Mouse (Mus musculus) common myeloid progenitor, adult 5-6 weeks (primary cell): ENCODE measurements around the gene Slc34a3. TPM values are rescaled to one million over a fixed set of nuclear protein-coding genes. Genes with fewer than 3 reads are reported as not detected.

Experiments used
- ATAC-seq: replicated peaks from 2 replicates; pipeline ENCODE4 v1.8.0; 2016; ENCODE audit warnings: low read depth, mild to moderate bottlenecking, moderate TSS enrichment, inconsistent platforms; ENCODE audit not compliant: poor library complexity, severe bottlenecking
- total RNA-seq: library from RNA; stranded (forward); fragments of 200-1000, 187-1606 nt; gene quantifications from 2 replicates; pipeline ENCODE4 v1.2.3, GENCODE M21; 2017

Slc34a3 gene
- total RNA-seq, 1 experiment from 2014 or later: not detected

DNA sequence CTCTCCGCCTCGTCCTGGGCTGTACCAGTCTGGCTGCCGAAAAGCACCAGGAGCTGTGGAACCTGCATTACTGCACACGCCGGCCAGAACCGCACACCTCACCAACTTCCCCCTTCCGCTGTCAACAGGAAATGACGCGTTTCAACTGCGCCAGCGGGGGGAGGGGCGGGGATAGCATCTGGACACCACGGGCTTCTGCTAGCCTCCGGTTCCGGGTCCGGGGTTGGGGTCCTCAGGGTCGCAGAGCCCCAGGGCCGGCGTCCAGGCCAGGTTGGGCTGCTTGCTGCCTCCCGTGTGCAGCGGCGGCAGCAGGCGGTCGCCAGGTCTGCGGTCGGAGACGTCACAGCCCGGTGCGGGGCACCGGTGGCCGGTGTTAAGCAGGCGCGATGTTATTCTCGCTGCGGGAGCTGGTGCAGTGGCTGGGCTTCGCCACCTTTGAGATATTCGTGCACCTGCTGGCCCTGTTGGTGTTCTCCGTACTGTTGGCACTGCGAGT, 21.2 kb upstream of the Slc34a3 start, which contains the start of gene Tmem203:
TSS of gene Tmem203 (plus strand) at position 156 of the 496 bp plus-strand sequence.
- peak; percentile 83 for ATAC-seq

DNA sequence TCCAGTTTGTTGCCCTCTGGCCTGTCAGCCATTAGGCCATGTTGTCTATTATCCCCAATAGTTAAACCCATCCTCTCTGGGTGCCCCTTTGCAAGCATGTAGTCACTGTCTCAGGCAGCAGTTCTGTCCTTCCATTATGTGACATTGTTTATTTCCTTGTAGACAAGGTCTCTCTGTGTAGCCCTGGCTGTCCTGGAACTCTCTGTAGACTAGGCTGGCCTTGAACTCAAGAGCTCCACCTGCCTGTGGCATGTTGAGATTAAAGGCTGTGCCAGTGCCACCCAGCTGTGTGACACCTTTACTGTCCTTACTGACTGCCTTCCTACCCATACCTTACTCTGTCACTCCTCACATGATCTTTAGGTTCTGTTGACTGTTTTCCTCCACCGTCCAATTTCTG, 18.2 kb upstream of the Slc34a3 start:
- ATAC-seq: no peak

DNA sequence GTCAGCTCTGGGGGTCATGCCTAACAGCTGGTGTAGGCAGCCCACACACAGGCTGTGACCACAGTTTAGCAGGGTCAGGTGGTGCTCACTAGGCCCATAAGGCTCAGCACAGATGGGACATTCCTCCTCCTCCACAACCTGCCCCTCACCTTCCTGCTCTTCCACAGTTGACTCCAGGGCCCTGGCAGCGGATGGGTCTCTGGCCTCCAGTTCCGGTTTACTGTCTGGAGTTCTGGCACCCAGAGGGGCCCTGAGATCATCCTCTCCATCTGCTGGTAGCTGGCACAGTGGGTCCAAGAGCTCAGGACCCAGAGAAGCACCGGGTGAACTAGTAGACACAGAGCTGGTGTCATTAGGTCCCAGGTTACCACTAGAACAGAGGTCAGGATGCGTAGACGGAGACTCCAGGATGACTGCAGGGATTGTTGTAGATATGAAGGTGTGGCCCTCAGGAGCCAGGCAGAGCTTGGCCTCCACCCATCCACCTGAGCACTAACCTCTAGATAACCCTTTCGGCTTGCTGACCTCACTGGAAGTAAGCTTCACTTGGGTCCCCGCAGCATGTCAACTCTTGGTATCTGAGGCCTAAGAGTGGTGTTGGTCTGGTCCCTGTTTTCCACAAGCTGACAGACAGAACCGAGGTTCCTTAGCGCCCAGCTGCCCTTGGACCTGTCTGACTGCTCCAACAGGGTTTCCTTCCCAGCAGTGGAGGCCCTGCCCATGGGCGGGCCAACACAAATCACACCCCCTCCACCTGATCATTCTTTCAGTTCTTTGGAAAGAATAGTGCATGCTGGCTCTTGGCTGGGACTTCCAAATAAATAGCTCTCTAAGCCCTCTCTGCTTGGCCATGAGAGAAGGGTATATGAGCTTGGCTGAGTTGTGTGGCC, 12.3 kb upstream of the Slc34a3 start, which contains the start of gene AL732309.1:
TSS of gene AL732309.1 (minus strand) at position 681 of the 890 bp plus-strand sequence.
- no peak for ATAC-seq

DNA sequence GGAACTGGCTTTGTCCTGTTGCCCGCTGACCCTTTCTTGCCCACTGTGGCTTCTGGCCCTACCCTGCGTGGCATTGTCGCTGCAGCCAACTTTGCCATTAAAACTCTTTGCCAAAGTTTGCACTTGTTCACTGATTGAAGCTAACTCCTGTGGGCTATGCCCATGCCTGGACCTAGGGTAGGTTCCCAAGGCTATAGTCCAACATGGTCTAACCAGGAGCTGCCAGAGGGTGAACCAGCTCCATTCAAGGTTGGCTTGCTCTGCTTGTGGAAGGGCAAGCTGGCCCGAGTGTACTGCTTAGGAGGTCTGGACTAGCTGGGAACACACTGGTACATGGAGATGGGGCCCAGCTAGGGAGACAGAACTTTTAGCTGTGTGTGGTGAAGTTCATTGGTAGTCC, 10.0 kb upstream of the Slc34a3 start:
- ATAC-seq: no peak

DNA sequence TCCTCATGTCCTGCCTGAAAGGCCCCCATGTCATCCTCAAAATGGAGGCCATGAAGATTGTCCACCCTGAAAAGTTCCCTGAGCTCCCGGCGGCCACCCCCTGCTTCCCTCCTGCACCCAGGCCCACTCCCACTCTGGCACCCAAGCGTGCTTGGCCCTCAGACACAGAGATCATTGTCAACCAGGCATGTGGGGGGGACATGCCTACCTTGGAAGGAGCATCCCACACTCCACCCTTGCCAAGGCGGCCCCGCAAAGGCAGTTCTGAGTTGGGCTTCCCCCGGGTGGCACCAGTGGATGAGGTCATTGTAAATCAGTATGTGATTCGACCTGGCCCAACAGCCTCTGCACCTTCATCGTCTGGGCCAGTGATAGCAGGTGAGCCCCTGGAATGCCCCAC, 9.2 kb upstream of the Slc34a3 start:
- no peak for ATAC-seq

DNA sequence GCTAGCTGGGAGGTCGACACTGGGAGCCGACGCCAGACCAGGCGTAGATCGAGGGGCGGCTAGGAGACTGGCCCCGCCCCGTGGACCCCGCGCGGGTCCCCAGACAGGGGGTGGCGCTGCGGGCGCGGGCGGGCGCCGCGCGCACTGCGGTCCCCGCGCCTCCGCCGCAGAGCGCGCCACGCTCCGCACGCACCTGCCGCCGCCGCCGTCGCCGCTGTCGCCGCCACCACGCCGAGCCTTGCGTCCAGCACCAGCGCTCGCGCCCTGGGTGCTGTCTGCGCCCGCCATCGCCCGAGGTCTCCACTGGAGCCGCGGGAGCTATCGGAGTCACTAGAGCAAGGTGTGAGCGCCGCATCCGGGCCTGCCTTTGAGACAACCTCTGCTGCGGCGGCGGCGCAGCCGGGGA, 7.9 kb upstream of the Slc34a3 start, which contains the start of the genes Rnf208 and Cysrt1:
TSS of gene Rnf208 (plus strand) at position 155 of the 406 bp plus-strand sequence.
TSS of gene Cysrt1 (minus strand) at position 352 of the 406 bp plus-strand sequence.
- no peak for ATAC-seq

DNA sequence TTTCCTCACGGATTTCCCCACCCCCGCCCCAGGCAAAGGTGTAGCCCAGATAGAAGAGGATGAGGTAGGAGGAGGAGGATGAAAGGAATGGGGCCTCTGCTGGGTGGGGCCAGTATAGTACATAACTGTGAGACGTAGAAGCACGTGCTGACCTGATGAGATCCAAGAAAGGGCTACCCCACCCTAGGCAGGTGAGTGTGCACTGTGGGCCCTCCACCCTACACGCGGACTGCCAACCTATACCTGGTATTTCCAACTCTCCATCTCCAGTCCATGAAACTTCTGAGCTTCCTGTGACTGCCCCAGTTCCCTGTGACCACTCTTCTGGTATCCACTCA, 7.2 kb upstream of the Slc34a3 start:
- no peak for ATAC-seq

DNA sequence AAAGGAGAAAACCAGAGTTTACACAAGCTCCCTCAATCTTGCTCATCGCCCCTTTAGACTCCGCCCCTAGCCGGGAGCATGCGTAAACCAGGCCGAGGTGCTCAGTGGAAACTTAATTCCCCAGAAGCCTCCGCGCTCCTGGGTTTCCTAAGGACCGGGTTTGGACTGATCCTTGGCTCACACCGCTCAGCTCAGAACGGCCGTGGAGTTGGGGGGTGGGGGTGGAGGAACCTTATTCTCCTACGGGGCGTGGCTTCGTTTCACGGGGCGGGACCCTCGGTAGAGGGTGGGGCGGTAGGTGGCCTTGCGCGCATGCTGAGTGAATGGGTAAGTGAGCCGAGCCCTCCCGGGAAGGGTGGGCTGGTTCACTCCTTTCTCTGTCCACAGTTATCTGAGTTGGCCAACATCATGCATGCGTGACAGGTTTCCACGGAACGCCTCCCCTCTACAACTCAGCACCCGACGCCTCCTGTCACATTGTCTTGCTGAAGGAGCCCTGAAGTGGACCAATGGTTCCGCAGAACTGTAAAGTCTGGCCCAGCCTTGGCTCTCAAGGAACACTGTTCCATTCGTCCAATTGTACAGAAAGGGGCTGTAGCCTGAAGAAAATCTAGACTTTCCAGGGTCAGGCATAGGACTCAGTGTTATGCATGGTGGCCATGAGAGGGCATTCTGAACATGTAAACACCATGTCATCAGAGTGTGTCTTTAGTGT, 6.7 kb upstream of the Slc34a3 start:
- ATAC-seq: peak; percentile 71

DNA sequence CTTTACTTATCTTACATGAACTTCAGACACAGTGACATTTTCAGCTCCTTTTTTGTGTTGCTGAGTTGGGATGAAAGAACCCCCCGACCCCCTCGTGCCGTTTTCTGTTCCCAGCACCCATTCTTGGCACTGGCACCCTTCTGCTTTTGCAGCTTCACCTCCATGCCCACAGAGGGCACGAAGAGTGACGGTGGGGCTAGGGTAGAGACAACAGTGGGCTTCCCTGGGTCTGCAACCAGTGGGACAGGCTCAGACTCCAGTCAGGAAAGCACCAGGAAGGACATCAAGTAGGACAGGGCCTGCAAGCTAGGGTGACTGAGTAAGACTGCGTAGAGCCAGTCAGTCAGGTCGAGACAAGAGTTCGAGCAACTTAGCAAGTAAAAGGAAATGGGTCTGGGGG, 6.1 kb upstream of the Slc34a3 start:
- ATAC-seq: 0 out of 2 replicates have a peak, but pooled peaks have one; percentile 3

DNA sequence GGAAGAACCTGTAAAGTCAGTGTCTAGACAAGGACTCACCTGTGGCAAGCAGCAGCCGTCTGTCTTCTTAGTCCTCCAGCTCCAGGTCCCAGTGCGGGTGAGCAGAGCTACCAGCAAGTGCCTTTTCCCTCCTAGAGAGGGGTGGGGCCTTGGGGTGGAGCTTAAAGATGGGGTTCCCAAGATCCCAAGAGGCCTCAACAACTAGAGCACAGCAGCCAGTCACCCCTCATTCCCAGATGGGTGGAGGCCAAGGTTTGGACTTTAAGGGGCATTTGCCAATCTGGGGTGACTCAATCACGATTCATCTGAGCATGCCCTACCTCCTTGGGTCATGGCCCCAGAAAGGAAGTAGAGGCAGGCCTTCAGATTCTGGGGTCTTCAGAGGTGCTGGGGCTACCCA, 5.6 kb upstream of the Slc34a3 start:
- no peak for ATAC-seq

DNA sequence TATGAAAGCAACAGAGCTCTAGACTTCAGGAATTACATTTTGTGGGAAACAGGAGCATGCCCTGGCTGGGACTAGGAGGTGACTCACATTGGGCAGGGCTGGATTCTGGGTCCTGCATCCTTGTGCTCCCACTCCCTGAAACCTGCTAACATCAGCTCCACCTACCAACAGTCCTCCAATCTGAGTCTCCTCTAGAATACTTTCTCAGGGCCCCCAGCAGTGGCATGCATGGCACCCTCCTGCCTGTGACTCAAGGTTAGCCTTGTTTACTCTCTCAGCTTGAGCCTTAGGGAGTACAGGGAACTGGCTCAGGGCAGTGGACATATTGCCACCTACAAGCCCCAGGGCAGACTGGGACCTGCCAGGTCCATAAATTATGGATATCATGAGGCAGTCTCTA, 3.9 kb upstream of the Slc34a3 start:
- no peak for ATAC-seq

DNA sequence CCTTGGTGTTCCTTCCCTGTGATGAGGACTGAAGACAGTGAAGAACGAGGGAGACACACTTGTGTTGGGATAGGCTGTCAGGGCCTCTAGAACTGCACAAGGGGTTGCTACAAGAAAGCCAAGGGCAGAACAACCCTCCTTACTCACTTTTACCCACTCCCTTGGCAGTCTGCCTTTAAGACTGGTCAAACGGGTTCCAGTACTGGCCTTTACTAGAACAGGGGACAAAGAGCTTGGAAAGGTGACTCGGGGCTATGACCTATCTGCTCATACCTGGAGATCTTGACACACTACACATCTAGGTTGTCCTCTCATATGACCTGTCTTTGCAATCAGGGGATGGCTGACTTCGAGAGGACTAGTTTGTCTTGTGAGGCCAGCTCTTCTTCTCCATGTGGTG, 3.4 kb upstream of the Slc34a3 start:
- ATAC-seq: no peak

DNA sequence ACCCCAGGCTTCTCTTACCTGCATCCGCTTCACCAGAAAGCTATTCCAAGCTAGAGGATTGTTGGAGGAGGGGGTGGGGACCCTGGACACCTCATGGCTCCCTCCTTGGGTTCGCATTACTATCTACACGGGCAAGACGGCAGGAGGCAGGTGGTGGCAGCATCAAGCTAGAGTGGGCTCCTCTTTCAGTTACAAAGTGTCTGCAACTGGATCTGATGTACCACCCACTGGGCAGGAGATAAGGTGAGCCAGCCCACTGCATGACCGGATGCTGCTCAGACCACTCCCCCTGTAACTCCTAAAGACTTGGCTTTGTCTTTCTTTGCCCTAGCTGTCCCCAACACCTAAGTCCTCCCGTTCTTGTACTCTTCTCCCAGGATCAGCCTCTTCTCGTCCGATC, 2.5 kb upstream of the Slc34a3 start, which contains the start of gene Rnf224:
TSS of gene Rnf224 (minus strand) at position 174 of the 400 bp plus-strand sequence.
- no peak for ATAC-seq

DNA sequence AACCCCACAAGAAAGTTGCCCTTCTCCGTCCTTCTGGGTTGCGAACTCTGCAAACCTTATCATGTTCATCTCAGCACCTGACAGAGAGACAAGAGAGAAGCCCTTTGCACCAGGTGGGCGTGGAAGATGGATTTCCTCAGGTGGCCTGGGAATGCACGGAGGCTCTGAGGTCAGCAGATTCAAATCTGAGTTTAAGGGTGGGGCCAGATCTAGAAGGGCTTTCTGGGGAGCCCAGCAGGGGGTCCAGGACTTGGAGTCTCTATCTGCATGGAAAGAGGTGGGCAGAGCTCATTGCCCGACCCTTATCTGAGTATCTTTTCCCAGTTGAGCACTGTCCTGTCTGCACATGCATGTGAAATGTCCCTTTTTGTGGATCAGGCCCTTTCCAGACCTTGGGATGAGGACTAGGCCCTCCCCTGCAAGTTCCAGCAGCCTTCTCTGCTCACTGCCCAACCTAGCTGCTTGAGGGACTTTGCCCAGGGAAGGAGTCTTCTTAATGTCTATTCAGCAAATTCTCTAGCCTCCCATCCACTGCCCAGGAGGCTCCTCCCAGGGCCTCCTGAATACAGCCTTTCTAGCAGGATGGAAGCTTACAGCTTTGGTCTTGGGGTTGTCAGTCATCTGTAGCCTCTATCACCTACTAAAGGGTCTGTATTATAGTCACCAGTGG, 522 bp upstream of the Slc34a3 start:
- ATAC-seq: no peak

DNA sequence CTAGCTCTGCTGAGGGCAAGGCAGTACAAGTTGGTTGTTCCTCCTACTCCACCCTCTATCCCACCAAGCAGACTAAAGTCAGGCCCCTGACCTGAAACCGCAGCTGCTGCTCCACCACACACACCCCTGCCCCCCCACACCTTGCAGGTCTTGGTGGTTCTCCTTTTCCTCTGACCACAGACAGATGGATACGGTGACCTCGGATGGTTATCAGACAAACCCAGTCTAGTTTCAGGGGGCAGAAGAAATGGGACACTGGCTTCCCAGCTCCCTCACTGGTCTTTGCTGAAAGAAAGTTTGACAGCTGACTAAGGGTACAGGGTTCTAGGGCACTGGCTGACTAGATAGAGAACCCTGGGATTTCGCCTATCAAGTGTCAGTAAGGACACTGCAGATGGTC, 743 bp downstream of the Slc34a3 start:
- ATAC-seq: peak; percentile 61

DNA sequence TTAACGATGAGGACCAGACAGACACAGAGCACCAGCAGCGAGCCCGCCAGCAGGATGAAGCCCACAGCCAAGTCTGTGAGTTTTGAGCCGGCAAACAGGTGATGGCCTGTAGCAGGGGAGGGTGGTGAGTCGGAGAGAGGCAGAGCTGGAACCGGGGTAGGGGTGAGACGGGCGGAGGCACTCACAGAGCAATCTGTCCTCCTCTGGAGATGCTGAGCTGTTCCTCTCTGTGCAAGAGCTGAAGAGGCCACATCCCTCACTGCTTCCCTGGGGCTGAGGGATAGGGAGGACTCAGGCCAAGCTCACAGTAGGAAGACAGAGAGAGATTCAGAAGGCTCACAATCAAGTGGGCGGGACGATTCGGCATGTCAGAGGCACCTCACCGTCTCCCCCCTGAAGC, 3.1 kb downstream of the Slc34a3 start:
- ATAC-seq: no peak

DNA sequence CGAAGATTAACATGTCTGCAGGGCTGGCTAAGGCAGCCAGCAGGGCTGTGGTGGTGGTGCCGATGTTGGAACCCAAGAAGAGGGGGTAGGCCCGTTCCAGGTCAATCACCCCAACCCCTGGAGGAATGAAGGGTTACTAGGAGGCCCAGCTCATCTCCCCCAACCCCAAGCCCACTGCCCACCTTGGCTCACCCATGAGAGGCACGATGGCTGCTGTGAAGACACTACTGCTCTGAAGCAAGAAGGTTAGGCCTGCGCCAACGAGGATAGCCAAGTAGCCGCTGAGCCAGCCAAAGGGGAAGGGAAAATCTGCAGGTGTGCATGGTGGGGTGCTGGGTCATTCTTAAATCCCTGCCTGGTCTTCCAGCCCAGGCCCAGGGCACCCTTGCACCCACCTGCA, 3.6 kb downstream of the Slc34a3 start:
- ATAC-seq: no peak

DNA sequence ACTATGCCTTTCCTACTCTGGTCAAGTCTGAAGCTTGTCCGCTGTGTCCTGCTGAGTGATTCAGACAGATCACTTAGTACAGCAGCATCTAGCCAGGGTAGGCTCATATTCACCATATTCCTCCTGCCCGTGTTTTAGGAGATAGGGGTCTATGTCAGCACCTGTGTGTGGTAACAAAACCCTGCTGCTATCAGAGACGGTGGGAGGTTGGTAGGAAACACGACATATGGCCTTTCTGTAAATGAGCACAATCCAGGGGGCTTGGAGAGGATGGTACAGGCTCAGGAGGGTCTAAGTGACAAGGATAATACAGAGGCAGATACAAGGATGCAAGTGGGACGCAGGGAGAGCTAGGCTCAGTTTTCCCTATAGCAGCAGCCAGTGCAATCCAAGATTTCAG, 4.6 kb downstream of the Slc34a3 start:
- no peak for ATAC-seq

DNA sequence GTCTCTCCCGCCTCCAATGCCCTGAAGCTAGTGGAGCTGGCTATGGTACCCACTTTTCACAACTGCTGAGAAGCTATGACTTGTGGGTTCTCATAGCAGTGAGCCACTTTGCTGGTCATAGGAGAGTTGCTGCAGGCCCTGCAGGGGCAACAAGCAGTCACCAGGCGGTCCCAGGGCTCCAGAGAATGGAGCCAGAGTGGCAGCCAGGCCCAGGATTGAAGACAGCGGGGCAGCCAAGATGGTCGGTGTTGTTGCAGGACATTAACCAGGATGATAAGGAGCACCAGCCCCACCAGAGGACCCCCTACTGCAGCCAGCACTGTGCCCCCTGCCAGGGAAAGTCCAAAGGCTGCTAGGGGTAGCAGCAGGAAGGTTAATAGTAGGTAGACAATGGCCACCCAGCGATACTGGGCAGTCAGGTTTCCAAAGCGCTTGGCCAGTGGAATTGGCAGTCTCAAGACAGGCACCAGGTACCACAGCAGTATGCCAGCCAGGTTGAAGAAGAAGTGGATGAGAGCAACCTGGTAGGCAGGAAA, 5.1 kb downstream of the Slc34a3 start:
- no peak for ATAC-seq

DNA sequence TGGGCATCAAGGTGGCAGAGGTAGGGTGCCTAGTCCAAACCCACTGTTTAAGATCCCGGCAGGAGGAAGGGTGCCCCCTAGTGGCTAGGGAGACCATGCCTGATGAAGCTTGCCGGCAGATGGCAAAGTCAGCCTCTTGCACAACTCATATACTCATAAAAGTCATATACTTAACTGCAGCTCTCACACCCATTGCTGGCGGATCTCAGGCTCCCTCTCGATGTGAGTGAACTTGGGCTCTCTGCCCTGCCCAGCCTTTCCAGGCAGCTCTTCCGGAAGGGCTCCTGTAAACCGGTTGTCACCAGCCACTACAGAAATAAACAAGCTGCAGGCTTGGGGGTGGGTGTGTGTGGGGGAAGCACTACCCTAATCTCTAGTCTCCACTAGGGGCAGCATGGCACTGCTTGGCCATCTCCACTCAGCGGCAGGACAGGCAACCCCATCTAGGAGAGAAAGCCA, 5.7 kb downstream of the Slc34a3 start:
- peak; percentile 49 for ATAC-seq
